Mouse (Mus musculus) liver, embryonic 14.5 days (tissue): ENCODE measurements at regions not wholly inside any gene's neighbourhood (a gene's known extent, or its start where the extent isn't known, plus 50 kb on each side); places are given as distances from the start of the nearest gene placed in this dataset.

Experiments used
- ATAC-seq: fragments of 200-750 bp; cut with Nextera tagmentation; 2 replicates; pipeline ENCODE4 v1.8.0; 2017; ENCODE audit warnings: moderate number of reproducible peaks, mild to moderate bottlenecking, moderate library complexity; ENCODE audit not compliant: insufficient read depth
- DNase-seq, 3 experiments: peaks; one replicate each; pipeline ENCODE4 v3.0.0-alpha.2; 2012 to 2013; ENCODE audit warnings: low read depth in 3 of 3, low spot score in 3 of 3
- H3K27ac ChIP-seq: fragments of 300-500 bp; sonication (generic); 2 replicates; pipeline ENCODE4 v1.5.1; 2014; ENCODE audit warnings: moderate library complexity, mild to moderate bottlenecking, control low read depth, inconsistent platforms
- H3K27me3 ChIP-seq: fragments of 300-500 bp; sonication (generic); 2 replicates; pipeline ENCODE4 v1.6.1; 2014; ENCODE audit warnings: mild to moderate bottlenecking, low read length, moderate library complexity; ENCODE audit not compliant: control insufficient read depth, insufficient read depth
- H3K36me3 ChIP-seq: fragments of 300-500 bp; sonication (generic); replicated peaks from 2 replicates; pipeline ENCODE4 v1.6.1; 2014; ENCODE audit warnings: low read depth; ENCODE audit not compliant: control insufficient read depth, insufficient read depth
- H3K4me1 ChIP-seq, 2 experiments: fragments of 200-500 bp in 1 of 2; fragments of 300-500 bp in 1 of 2; sonication (generic) in 1 of 2; replicated peaks; 2 replicates each; pipeline ENCODE4 v1.6.1; 2012 to 2014; ENCODE audit warnings: antibody characterized with exemption in 1 of 2, inconsistent platforms in 1 of 2, low read length in 1 of 2; ENCODE audit not compliant: control insufficient read depth in 2 of 2, insufficient read depth in 2 of 2
- H3K4me2 ChIP-seq: fragments of 300-500 bp; sonication (generic); 2 replicates; pipeline ENCODE4 v1.6.1; 2014; ENCODE audit warnings: low read depth, mild to moderate bottlenecking, control low read depth, moderate library complexity
- H3K4me3 ChIP-seq, 2 experiments: fragments of 200-500 bp in 1 of 2; fragments of 300-500 bp in 1 of 2; sonication (generic) in 1 of 2; 2 replicates each; pipeline ENCODE4 v1.5.1; 2012 to 2014; ENCODE audit warnings: low read depth in 2 of 2, low read length in 2 of 2, mild to moderate bottlenecking in 2 of 2, control low read depth in 1 of 2, inconsistent platforms in 1 of 2, moderate library complexity in 1 of 2; ENCODE audit not compliant: insufficient read depth in 1 of 2
- H3K9ac ChIP-seq: fragments of 300-500 bp; sonication (generic); replicated peaks from 2 replicates; pipeline ENCODE4 v1.6.1; 2014; ENCODE audit warnings: mild to moderate bottlenecking, control low read depth, moderate library complexity
- H3K9me3 ChIP-seq: fragments of 300-500 bp; sonication (generic); 2 replicates; pipeline ENCODE4 v1.6.1; 2016; ENCODE audit warnings: low read length, mixed read lengths; ENCODE audit not compliant: control insufficient read depth
- CTCF ChIP-seq: IDR thresholded peaks from 2 replicates; pipeline ENCODE4 v1.5.1; 2016; ENCODE audit warnings: antibody characterized with exemption, low read depth, control low read depth
- EP300 ChIP-seq: IDR thresholded peaks from 2 replicates; pipeline ENCODE4 v1.6.1; 2016; ENCODE audit warnings: antibody characterized with exemption, low read depth
- WGBS: fragments of 180-500 bp; shearing (Covaris S2); extraction: QIAGEN DNeasy Blood & Tissue Kit; methylation state at CpG from one replicate; pipeline ENCODE4 v1.1.7; 2014; ENCODE audit not compliant: insufficient replicate concordance; 5-methylcytosine and 5-hydroxymethylcytosine counted together

- no peak for DNase-seq
Observed at GRCm38 (mm10) chr3:132359596-132359995, 270.0 kb upstream of the Gimd1 start.

GRCm38 (mm10) chr3:132375579-132375978 is 254.0 kb upstream of the Gimd1 start:
- Histone ChIP-seq H3K36me3 (no peaks in the 10 kb centered on the region), H3K4me1 (no peaks in the 10 kb centered on the region), H3K9me3 (no peaks in the 10 kb centered on the region), H3K9ac (no peak overlapping the region), H3K4me3 (no peak overlapping the region), H3K27ac (no peak overlapping the region), H3K4me2 (no peak overlapping the region), H3K27me3 (no peaks in the 10 kb centered on the region)
- DNase-seq: no peak
- no peak for TF ChIP-seq EP300
- no peak for TF ChIP-seq CTCF
- no peak for ATAC-seq
- WGBS: 59% methylated on average over 4 of the region's 4 CpGs

More at GRCm38 (mm10) chr3:132359596-132359995, 270.0 kb upstream of the Gimd1 start:
- ATAC-seq: no peak
- Histone ChIP-seq H3K4me2 (no peak overlapping the region), H3K4me3 (no peak overlapping the region), H3K9ac (no peak overlapping the region), H3K4me1 (no peaks in the 10 kb centered on the region), H3K27ac (no peak overlapping the region), H3K9me3 (no peaks in the 10 kb centered on the region), H3K27me3 (no peaks in the 10 kb centered on the region), H3K36me3 (no peaks in the 10 kb centered on the region)
- WGBS: 52% methylated on average over 3 of the region's 3 CpGs
- TF ChIP-seq CTCF: no peak
- no peak for TF ChIP-seq EP300

- H3K9me3 ChIP-seq: no peaks in the 10 kb centered on the region
- no peak overlapping the region for H3K9ac ChIP-seq
- H3K27ac ChIP-seq: no peak overlapping the region
- no peak for TF ChIP-seq CTCF
- TF ChIP-seq EP300: no peak
- WGBS: 25% methylated on average over 2 of the region's 2 CpGs
- H3K4me2 ChIP-seq: no peak overlapping the region
- no peak overlapping the region for H3K4me3 ChIP-seq
- no peaks in the 10 kb centered on the region for H3K27me3 ChIP-seq
- no peaks in the 10 kb centered on the region for H3K36me3 ChIP-seq
- no peaks in the 10 kb centered on the region for H3K4me1 ChIP-seq
- no peak for ATAC-seq
- no peak for DNase-seq
Observed at GRCm38 (mm10) chr3:132417742-132418141, 211.9 kb upstream of the Gimd1 start.

GRCm38 (mm10) chr3:132425819-132426671 is 203.6 kb upstream of the Gimd1 start:
- no peak overlapping the region for H3K9ac ChIP-seq
- H3K27me3 ChIP-seq: no peaks in the 10 kb centered on the region
- no peaks in the 10 kb centered on the region for H3K36me3 ChIP-seq
- H3K4me3 ChIP-seq: no peak overlapping the region
- H3K27ac ChIP-seq: no peak overlapping the region
- 55% methylated on average over 11 of the region's 11 CpGs for WGBS
- no peaks in the 10 kb centered on the region for H3K4me1 ChIP-seq
- ATAC-seq (no peak), DNase-seq (no peak)
- no peak overlapping the region for H3K4me2 ChIP-seq
- H3K9me3 ChIP-seq: no peaks in the 10 kb centered on the region
- TF ChIP-seq CTCF (no peak), EP300 (no peak)

- Histone ChIP-seq H3K9me3 (no peaks in the 10 kb centered on the region), H3K27me3 (no peaks in the 10 kb centered on the region), H3K9ac (no peak overlapping the region), H3K4me2 (no peak overlapping the region), H3K36me3 (no peaks in the 10 kb centered on the region), H3K4me1 (no peaks in the 10 kb centered on the region), H3K4me3 (no peak overlapping the region), H3K27ac (no peak overlapping the region)
- DNase-seq (no peak), ATAC-seq (no peak)
- no peak for TF ChIP-seq EP300
- TF ChIP-seq CTCF: no peak
- WGBS: 51% methylated on average over 9 of the region's 9 CpGs
Observed at GRCm38 (mm10) chr3:132427244-132427643, 202.4 kb upstream of the Gimd1 start.
